Mouse (Mus musculus) embryonic fibroblast, embryonic 13.5 days (primary cell): ENCODE measurements at regions not wholly inside any gene's neighbourhood (a gene's known extent, or its start where the extent isn't known, plus 50 kb on each side); places are given as distances from the start of the nearest gene placed in this dataset.

Experiments
- CTCF ChIP-seq: IDR thresholded peaks from 2 replicates; pipeline ENCODE4 v1.5.1; 2011; ENCODE audit warnings: mild to moderate bottlenecking, control low read depth, low read length, moderate library complexity, borderline replicate concordance; ENCODE audit not compliant: insufficient read depth
- POLR2A ChIP-seq: IDR thresholded peaks from 2 replicates; pipeline ENCODE4 v1.6.1; 2011; ENCODE audit warnings: low read depth, mild to moderate bottlenecking, control low read depth, low read length, moderate library complexity

DNA sequence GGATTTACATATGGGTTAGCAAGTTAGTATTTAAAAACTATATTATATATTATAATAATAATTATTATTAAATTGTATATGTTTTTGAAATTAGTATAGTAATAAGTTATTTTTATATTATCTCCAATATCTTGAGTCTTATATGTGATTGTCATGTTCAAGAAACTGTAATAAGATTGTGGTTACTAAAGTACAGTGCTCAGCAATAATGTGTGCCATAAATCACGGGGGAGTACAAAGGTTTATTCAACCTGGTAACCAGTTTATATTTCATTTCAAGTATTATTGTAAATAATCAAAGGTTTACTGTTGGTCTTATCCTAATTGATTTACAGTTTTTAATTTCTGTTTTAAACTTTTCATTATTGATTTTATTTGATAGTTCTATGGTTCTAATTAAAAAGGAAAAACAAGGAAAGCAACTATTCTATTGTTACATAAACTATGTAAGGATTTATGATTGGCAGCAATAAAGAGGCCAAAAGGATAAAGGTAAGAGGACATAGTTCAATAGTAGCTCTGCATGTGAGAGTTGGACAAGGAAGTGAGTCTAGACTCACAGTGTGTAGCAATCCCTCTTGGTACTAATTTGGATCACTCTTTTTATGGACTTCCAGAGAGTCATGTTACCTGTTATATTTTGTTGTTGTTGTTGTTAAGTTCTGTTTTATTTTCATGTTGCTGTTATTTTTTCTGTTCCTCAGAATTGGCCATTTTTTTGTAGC is 532.0 kb upstream of the Cntn5 start:
- TF ChIP-seq CTCF, result no peak
- TF ChIP-seq POLR2A, result no peak
